Comparison of ENCODE assay signal across 13 mouse cellular contexts in the genomic region with DNA sequence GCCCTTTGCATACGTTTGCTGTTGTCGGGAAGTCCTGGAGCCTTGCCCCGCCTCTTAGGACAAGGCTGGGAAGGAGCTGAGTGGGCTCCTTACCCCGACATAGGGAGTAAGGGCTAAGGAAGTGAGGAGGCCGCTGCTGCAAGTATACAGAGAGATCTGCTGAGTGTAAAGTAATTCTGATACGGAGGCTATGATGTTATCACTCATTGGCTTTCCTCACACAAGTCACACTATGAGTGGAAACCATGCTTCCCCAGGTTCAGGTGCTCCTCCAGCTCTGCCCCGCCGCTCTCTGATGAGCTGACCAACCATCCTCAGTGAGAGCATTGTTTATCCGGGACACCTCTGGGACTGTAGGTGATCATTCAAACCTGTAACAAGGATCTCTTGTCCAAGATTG. TPM values are rescaled to one million over a fixed set of nuclear protein-coding genes. Genes with fewer than 3 reads are reported as not detected.
DNase-seq lines count a peak whose midpoint lies in the region; ATAC-seq and TF ChIP-seq lines count a peak whose summit lies in the region.
"Had no signal": no experiment of that assay in that cellular context is flagged by ENCODE, and none has a peak within 500 bp of the region (broad histone marks: within the 10 kb centered on the region; RNA-seq: fewer than 3 reads in every experiment).

No protein-coding gene starts in this region.

- 54% methylated on average over 9 of the region's 9 CpGs for WGBS in heart, embryonic 12.5 days
- WGBS in midbrain, embryonic 10.5 days = 68% methylated on average over 9 of the region's 9 CpGs
- 67% methylated on average over 9 of the region's 9 CpGs for WGBS in midbrain, embryonic 16.5 days

- H3K9me3 ChIP-seq in heart, embryonic 12.5 days (replicated peaks) = no peaks in the 10 kb centered on the region
- H3K9me3 ChIP-seq in midbrain, embryonic 10.5 days (replicated peaks) = no peaks in the 10 kb centered on the region
- H3K9me3 ChIP-seq in midbrain, embryonic 16.5 days (replicated peaks; ENCODE audit: control insufficient read depth, low read length, poor library complexity, severe bottlenecking) = no peaks in the 10 kb centered on the region
- no peaks in the 10 kb centered on the region for H3K9me3 ChIP-seq in G1E (replicated peaks)
- H3K9me3 ChIP-seq: embryonic facial prominence, embryonic 10.5 days; limb, embryonic 10.5 days had no signal

- peaks cover 52% of the 10 kb centered on the region for H3K4me1 ChIP-seq in heart, embryonic 12.5 days (replicated peaks)
- peaks cover 39% of the 10 kb centered on the region for H3K4me1 ChIP-seq in midbrain, embryonic 10.5 days
- H3K4me1 ChIP-seq in midbrain, embryonic 16.5 days (ENCODE audit: control insufficient read depth, insufficient read depth, low read length) = peaks cover 32% of the 10 kb centered on the region
- peaks cover 76% of the 10 kb centered on the region for H3K4me1 ChIP-seq in G1E (ENCODE audit: insufficient read depth, low read depth, low read length)

- no peak overlapping the region for H3K4me3 ChIP-seq in heart, embryonic 12.5 days
- H3K4me3 ChIP-seq in midbrain, embryonic 10.5 days = no peak overlapping the region
- H3K4me3 ChIP-seq in midbrain, embryonic 16.5 days (ENCODE audit: low read depth, low read length) = no peak overlapping the region
- H3K4me3 ChIP-seq in G1E (ENCODE audit: low read depth, low read length) = peak overlapping the region; percentile 54; the same call in 1 of the 2 replicates
- H3K4me3 ChIP-seq: embryonic facial prominence, embryonic 10.5 days; limb, embryonic 10.5 days had no signal

- peak overlapping the region; percentile 35 for H3K4me2 ChIP-seq in heart, embryonic 12.5 days
- no peak overlapping the region for H3K4me2 ChIP-seq in midbrain, embryonic 16.5 days (ENCODE audit: low read length)

- no peak for TF ChIP-seq CTCF in G1E (IDR thresholded peaks at IDR 0.05; ENCODE audit: low read depth, low read length)

- no peak overlapping the region for H3K27ac ChIP-seq in heart, embryonic 12.5 days (ENCODE audit: poor library complexity, severe bottlenecking)
- 0 out of 2 replicates have a peak overlapping the region, but pooled peaks have one; percentile 13 for H3K27ac ChIP-seq in midbrain, embryonic 10.5 days (replicated peaks)
- no peak overlapping the region for H3K27ac ChIP-seq in midbrain, embryonic 16.5 days (ENCODE audit: low read length)
- H3K27ac ChIP-seq: embryonic facial prominence, embryonic 10.5 days; limb, embryonic 10.5 days had no signal

- DNase-seq in heart, adult 9 months (ENCODE audit: low spot score in 2 of 2) = no peak
- no peak for DNase-seq in midbrain, embryonic 10.5 days (ENCODE audit: low spot score)
- no peak for DNase-seq in G1E (ENCODE audit: low spot score)
- no peak for DNase-seq in kidney, postnatal 36 days
- DNase-seq: cerebellum, adult 18-20 months; right cerebral cortex, postnatal 25 days had no signal

- H3K27me3 ChIP-seq in heart, embryonic 12.5 days (replicated peaks) = no peaks in the 10 kb centered on the region
- H3K27me3 ChIP-seq in midbrain, embryonic 10.5 days (ENCODE audit: low read depth, poor library complexity, severe bottlenecking) = no peaks in the 10 kb centered on the region
- H3K27me3 ChIP-seq in midbrain, embryonic 16.5 days (ENCODE audit: control insufficient read depth, insufficient read depth, low read depth, low read length) = no peaks in the 10 kb centered on the region
- H3K27me3 ChIP-seq in G1E (ENCODE audit: insufficient read depth, low read length) = no peaks in the 10 kb centered on the region

- H3K36me3 ChIP-seq in heart, embryonic 12.5 days = no peaks in the 10 kb centered on the region
- H3K36me3 ChIP-seq in midbrain, embryonic 10.5 days = peaks cover 10% of the 10 kb centered on the region
- H3K36me3 ChIP-seq in midbrain, embryonic 16.5 days (ENCODE audit: control insufficient read depth, insufficient read depth, low read length) = no peaks in the 10 kb centered on the region
- peaks cover 11% of the 10 kb centered on the region for H3K36me3 ChIP-seq in G1E (replicated peaks)

- no peak; the same call in 1 of the 2 replicates for ATAC-seq in heart, embryonic 12.5 days (ENCODE audit: insufficient number of reproducible peaks, low FRiP score)
- no peak for ATAC-seq in midbrain, embryonic 16.5 days
- ATAC-seq in G1E (ENCODE audit: extremely low read depth, insufficient number of reproducible peaks, low FRiP score, poor library complexity, severe bottlenecking) = no peak
- peak; percentile 10; the same call in 1 of the 2 replicates for ATAC-seq in megakaryocyte-erythroid progenitor cell, adult 5-6 weeks (replicated peaks; ENCODE audit: low FRiP score, low TSS enrichment, poor library complexity, severe bottlenecking)
- no peak for ATAC-seq in cerebellum, adult (ENCODE audit: insufficient number of reproducible peaks, low FRiP score, low TSS enrichment)
- ATAC-seq: forebrain, embryonic 14.5 days had no signal

- H3K9ac ChIP-seq in heart, embryonic 12.5 days = no peak overlapping the region
- no peak overlapping the region for H3K9ac ChIP-seq in midbrain, embryonic 16.5 days (ENCODE audit: low read depth, low read length)

RNA-seq across cellular contexts. Expression of gene Znrf1, which starts 30.4 kb away (rescaled TPM):
- 33.1 and 35.1 TPM in 2 replicates for polyA plus RNA-seq in heart, embryonic 12.5 days (2016; fragmentation: Nextera tagmentation; extraction: Ambion mirVana)
- polyA plus RNA-seq in midbrain, embryonic 10.5 days (2016; fragmentation: Nextera tagmentation; extraction: Ambion mirVana) = 28.1 and 32.2 TPM in 2 replicates
- polyA plus RNA-seq in midbrain, embryonic 16.5 days (2015; fragmentation: Nextera tagmentation; extraction: Ambion mirVana) = 73.2 and 73.4 TPM in 2 replicates
- total RNA-seq in G1E (2014; fragmentation: Nextera tagmentation) = 47.6 and 48.8 TPM in 2 replicates
- total RNA-seq in G1E (2017) = 22.8 and 36.1 TPM in 2 replicates
- 62.8 and 65.5 TPM in 2 replicates for polyA plus RNA-seq in G1E (2012)
- total RNA-seq in megakaryocyte-erythroid progenitor cell, adult 5-6 weeks (2014; fragmentation: Nextera tagmentation) = 54.1 and 55.3 TPM in 2 replicates
- total RNA-seq in megakaryocyte-erythroid progenitor cell, adult 5-6 weeks (2017) = 21.4 and 25.9 TPM in 2 replicates

RNA-seq across cellular contexts. Expression of gene Wdr59, which starts 44.4 kb away (rescaled TPM):
- polyA plus RNA-seq in heart, embryonic 12.5 days (2016; fragmentation: Nextera tagmentation; extraction: Ambion mirVana) = 4.7 and 4.9 TPM in 2 replicates
- polyA plus RNA-seq in midbrain, embryonic 10.5 days (2016; fragmentation: Nextera tagmentation; extraction: Ambion mirVana) = 4.2 and 4.8 TPM in 2 replicates
- 8.0 and 9.1 TPM in 2 replicates for polyA plus RNA-seq in midbrain, embryonic 16.5 days (2015; fragmentation: Nextera tagmentation; extraction: Ambion mirVana)
- total RNA-seq in G1E (2014; fragmentation: Nextera tagmentation) (10.5 and 17.4 TPM in 2 replicates), G1E (2017) (5.9 and 6.7 TPM in 2 replicates)
- 2.5 and 3.3 TPM in 2 replicates for polyA plus RNA-seq in G1E (2012)
- total RNA-seq in megakaryocyte-erythroid progenitor cell, adult 5-6 weeks (2014; fragmentation: Nextera tagmentation) = 14.4 and 16.0 TPM in 2 replicates
- 11.9 and 14.1 TPM in 2 replicates for total RNA-seq in megakaryocyte-erythroid progenitor cell, adult 5-6 weeks (2017)
